Mouse (Mus musculus) heart, postnatal 36 days (tissue): ENCODE data around the gene Pigc. TPM values are rescaled to one million over a fixed set of nuclear protein-coding genes. Genes with fewer than 3 reads are reported as not detected.

Experiments
- DNase-seq, 2 experiments: peaks; one replicate each; pipeline ENCODE4 v3.0.0; 2021 to 2022
- intact Hi-C: fragments of 180-260 bp; cut with DNase I; formaldehyde crosslinking; loops from one replicate; pipeline ENCODE4 v1.15.1; 2025
- total RNA-seq, 2 experiments: library from RNA; stranded (reverse); gene quantifications; 2 replicates each; pipeline ENCODE4 v1.2.3; 2021

Gene Pigc
- total RNA-seq: 10 to 100 TPM; 14.3 to 17.6 TPM

GRCm38 (mm10) chr1:161968589-161969407 is at the start of gene Pigc:
Gene Pigc, plus strand, starts transcription at chr1:161969186.
- intact Hi-C loops: loop anchor here (2.0 kb wide), 1 partner anchor 92 kb away; the partner anchor contains the start of gene Suco
- peak; percentile 88 to 90 for DNase-seq

- DNase-seq: no peak
- intact Hi-C loops: no loop called here
Observed at GRCm38 (mm10) chr1:161919594-161919993, 49.4 kb upstream of the Pigc start.

- intact Hi-C loops: no loop called here
- no peak for DNase-seq
Observed at GRCm38 (mm10) chr1:161920475-161921454, 48.2 kb upstream of the Pigc start.

- intact Hi-C loops: no loop called here
Observed at GRCm38 (mm10) chr1:161921928-161922327, 47.1 kb upstream of the Pigc start.

GRCm38 (mm10) chr1:161924321-161924720 is 44.7 kb upstream of the Pigc start:
- DNase-seq: no peak
- intact Hi-C loops: no loop called here

More at GRCm38 (mm10) chr1:161921928-161922327, 47.1 kb upstream of the Pigc start:
- DNase-seq: no peak

- intact Hi-C loops: no loop called here
- no peak for DNase-seq
Observed at GRCm38 (mm10) chr1:161925281-161925805, 43.6 kb upstream of the Pigc start.

- no peak for DNase-seq
- intact Hi-C loops: no loop called here
Observed at GRCm38 (mm10) chr1:161927976-161928375, 41.0 kb upstream of the Pigc start.

GRCm38 (mm10) chr1:161931313-161931712 is 37.7 kb upstream of the Pigc start:
- intact Hi-C loops: no loop called here
- no peak for DNase-seq

GRCm38 (mm10) chr1:161931817-161932216 is 37.2 kb upstream of the Pigc start:
- intact Hi-C loops: no loop called here
- no peak for DNase-seq

- intact Hi-C loops: no loop called here
- DNase-seq: no peak
Observed at GRCm38 (mm10) chr1:161932286-161932685, 36.7 kb upstream of the Pigc start.

- intact Hi-C loops: no loop called here
- no peak for DNase-seq
Observed at GRCm38 (mm10) chr1:161942082-161942481, 26.9 kb upstream of the Pigc start.

GRCm38 (mm10) chr1:161951009-161951779 is 17.8 kb upstream of the Pigc start:
- no peak for DNase-seq
- intact Hi-C loops: no loop called here

GRCm38 (mm10) chr1:161952599-161952998 is 16.4 kb upstream of the Pigc start:
- intact Hi-C loops: no loop called here
- DNase-seq: no peak

GRCm38 (mm10) chr1:161955846-161956245 is 13.1 kb upstream of the Pigc start:
- DNase-seq: no peak
- intact Hi-C loops: no loop called here

- intact Hi-C loops: no loop called here
- DNase-seq: no peak
Observed at GRCm38 (mm10) chr1:161957964-161958950, 10.7 kb upstream of the Pigc start.

GRCm38 (mm10) chr1:161962465-161963377 is 6.3 kb upstream of the Pigc start:
- intact Hi-C loops: loop anchor here (5.0 kb wide), 1 partner anchor 215 kb away; no protein-coding TSS in a partner anchor
- no peak for DNase-seq

- DNase-seq: no peak
- intact Hi-C loops: loop anchor here (2.0 kb wide), 1 partner anchor 91 kb away; the partner anchor contains the start of gene Suco
Observed at GRCm38 (mm10) chr1:161967936-161968335, 1.1 kb upstream of the Pigc start.

- no peak for DNase-seq
- intact Hi-C loops: no loop called here
Observed at GRCm38 (mm10) chr1:161970874-161971273, 1.9 kb downstream of the Pigc start.
